Mouse (Mus musculus) ovary, postnatal 14 days (tissue): Measurements from ENCODE around the gene Acot2.
"Not testable (repeated sequence)": the region's sequence is repeated elsewhere in the genome, so short reads cannot be mapped to it uniquely, and the experiment has no call there.

Experiments
- DNase-seq: peaks from one replicate; pipeline ENCODE4 v3.0.0; 2022; ENCODE audit warnings: low spot score

Gene Acot2

DNA sequence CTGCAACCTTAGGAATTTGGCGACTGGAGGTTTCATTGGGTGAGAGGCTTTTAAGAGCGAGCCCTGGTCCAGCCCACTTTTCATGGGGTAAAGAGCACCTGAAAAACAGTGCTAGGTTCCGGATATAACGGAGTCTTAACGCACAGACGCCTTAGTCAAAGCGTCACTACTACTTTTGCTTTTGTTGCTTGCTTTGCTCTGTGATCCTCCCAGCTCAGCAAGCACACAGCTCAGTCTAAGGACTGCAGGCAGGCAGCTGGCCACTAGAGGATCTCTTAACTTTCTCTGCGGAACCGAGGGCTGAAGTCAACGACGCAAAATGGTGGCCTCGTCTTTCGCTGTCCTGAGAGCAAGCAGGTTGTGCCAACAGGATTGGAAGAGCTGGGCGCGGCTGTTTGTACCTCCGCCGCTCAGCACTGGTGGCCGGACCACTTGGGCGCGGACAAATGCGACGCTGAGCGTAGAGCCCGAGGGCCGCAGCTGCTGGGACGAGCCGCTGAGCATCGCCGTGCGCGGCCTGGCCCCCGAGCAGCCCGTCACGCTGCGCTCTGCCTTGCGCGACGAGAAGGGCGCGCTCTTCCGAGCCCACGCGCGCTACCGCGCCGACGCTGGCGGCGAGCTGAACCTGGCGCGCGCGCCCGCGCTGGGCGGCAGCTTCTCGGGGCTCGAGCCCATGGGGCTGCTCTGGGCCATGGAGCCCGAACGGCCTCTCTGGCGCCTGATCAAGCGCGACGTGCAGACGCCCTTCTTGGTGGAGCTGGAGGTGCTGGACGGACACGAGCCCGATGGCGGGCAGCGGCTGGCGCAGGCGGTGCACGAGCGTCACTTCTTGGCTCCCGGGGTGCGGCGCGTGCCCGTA, at the start of gene Acot2:
Gene Acot2, plus strand, starts transcription at position 279 of the 859 bp plus-strand sequence.
- peak; percentile 65 for DNase-seq

DNA sequence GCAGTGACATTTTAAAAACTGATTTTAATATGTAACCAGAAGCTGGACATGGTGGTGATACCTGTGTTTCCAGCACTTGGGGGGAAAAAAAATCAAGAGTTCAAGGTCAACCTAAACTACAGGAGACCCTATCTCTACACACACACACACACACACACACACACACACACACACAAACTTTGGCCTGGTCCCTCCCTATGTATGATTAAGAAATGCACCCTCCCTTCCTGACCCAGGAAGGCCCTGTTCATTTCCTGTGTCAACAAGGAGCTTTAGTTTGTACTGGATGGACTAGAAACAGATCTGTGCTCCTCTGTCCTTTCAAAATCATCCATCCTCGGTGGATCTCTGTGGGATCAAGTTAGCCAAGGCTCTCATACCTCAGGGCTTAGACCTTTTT, 49.1 kb upstream of the Acot2 start:
- DNase-seq = not testable (repeated sequence)

DNA sequence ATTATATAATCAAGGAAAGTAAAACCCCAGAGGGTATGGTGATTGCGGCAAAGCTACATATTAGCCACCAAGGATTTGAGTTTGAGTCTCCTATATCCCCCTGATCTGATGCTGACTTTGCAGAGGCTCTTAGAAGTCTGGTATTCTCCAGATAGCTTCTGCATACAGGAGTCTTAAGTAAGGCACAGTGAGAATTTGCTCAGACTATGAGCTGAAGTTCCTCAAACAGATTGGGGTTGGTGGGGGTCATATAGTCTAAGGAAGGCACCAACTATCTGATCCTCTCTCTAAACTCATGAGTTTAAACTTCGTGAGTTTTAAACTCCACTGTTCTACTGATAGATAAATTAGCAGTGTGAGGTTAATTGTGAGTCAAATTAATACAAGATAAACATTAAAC, 48.3 kb upstream of the Acot2 start:
- no peak for DNase-seq

DNA sequence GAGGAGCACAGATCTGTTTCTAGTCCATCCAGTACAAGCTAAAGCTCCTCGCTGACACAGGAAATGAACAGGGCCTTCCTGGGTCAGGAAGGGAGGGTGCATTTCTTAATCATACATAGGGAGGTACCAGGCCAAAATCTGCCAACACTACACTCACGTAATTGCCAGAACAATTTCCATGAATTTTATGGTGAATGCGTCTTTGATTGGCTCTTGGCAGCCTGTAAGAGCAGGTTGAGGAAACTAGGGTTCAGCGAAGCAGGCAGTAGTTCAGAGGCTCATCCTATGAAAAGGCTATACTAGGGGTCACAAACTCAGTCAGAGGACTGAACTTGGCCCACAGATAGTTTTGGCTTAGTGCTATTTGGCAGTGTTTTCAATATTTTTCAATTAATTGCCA, 47.6 kb upstream of the Acot2 start:
- no peak for DNase-seq

DNA sequence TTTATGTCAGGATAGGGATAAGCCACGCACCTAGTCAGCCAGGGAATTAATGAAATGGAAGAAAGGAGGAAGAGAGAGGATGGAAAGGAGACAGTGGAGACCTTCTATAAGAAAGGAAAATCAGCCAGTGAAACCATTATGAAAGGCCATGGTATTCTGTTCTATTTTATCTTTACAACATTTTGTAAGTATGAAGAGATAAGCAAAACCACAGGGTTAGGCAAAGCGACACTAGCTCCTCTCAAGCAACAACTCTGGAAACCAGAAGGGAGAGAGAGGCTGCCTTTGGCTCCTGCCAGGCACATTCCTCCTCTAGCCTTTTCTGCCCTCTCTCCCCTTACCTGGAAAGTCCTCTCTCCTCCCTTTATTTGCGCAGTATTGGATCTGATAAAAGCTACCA, 45.7 kb upstream of the Acot2 start:
- DNase-seq = no peak

DNA sequence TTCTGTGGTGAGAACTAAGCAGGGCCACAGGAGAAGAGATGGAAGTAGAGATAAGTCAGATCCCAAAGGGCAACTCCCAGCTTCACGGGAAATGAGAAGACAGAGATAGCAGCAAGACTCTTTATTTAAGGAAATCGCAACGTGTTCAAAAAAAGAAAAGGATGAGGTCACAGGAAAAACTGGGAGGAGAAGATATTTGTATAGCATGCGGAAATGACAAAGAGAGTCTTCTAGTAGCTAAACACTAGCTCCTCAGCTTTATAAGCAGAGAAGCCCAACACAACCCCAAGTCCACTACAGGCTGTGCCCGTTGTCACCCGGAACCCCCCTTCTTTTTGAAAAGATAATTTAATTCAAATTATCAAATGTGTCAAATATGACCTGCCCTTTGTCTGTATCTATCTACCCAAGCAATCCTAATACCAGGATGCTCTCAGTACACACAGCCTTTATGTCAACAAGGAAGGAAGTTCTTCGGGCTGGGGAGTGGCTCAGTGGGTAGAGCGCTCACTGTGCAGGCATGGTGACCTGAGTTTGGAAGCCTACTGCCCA, 40.3 kb upstream of the Acot2 start:
- no peak for DNase-seq

DNA sequence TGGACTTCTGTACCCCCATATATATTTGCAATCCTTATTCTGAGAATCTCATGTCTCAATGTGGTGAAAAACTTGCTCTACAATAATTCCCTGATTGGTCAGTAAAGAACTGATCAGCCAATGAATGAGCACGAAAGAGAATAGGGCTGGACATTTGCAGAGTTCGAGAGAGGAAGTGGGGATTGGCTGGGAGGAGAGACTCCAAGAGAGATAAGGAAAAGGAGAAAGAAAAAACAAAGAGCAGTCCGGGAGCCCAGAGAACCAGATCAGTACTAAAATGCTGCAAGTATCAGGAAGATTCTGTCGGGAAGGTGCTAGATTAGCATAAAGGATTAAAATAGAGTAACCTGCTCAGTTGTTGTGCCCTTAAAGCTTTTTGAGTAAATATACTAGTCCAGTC, 38.6 kb upstream of the Acot2 start:
- DNase-seq = no peak

DNA sequence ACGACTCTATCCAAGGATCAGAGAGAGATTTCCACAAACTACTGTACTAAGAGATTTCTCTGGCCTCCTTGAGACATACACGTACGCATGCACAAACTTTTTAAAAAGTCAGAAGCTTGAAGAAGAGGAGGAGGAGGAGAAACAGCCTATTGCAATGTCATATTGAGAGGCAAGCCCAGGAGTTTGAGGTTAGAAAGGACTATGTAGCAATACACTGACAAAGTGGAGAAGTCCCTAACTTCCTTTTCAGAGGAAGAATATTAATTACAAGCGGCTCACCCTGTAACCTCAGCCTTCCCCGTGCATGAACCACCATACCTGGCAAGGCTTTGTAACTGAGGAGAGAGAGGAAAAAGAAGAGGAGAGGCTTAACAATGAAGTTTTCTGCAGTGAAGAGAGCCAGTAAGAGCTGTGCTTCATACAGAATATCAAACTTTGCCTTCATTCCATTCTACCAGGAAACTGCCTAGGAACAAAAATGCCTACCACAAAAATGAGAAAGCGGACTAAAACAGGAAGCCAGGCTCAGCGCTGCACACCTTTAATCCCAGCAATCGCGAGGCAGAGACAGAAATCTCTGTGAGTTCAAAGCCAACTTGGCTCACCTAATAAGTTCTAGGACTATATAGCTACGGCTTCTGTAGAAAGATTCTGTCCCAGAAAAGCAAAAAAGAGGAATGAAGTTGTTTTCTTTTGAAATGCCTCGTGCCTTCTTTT, 37.7 kb upstream of the Acot2 start:
- no peak for DNase-seq

DNA sequence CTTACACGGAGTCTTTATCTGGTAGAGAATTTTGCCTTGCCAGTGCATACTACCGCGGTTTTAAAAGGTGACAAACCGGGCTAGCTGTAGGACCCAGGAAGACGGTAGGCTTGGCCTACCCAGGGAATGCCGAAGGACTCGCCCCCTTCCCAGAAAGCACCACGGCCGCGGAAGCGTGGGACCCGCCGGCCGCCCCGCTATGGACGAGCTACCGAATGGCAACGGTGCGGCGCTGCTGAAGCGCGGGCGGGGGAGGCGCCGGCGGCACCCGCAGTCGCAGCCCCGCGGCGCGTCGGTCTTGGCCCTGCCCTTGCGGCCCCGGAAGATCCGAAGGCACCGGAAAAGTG, 37.2 kb upstream of the Acot2 start, which contains the start of gene Riox1:
Gene Riox1, plus strand, starts transcription at position 116 of the 347 bp plus-strand sequence.
- DNase-seq = peak; percentile 72

DNA sequence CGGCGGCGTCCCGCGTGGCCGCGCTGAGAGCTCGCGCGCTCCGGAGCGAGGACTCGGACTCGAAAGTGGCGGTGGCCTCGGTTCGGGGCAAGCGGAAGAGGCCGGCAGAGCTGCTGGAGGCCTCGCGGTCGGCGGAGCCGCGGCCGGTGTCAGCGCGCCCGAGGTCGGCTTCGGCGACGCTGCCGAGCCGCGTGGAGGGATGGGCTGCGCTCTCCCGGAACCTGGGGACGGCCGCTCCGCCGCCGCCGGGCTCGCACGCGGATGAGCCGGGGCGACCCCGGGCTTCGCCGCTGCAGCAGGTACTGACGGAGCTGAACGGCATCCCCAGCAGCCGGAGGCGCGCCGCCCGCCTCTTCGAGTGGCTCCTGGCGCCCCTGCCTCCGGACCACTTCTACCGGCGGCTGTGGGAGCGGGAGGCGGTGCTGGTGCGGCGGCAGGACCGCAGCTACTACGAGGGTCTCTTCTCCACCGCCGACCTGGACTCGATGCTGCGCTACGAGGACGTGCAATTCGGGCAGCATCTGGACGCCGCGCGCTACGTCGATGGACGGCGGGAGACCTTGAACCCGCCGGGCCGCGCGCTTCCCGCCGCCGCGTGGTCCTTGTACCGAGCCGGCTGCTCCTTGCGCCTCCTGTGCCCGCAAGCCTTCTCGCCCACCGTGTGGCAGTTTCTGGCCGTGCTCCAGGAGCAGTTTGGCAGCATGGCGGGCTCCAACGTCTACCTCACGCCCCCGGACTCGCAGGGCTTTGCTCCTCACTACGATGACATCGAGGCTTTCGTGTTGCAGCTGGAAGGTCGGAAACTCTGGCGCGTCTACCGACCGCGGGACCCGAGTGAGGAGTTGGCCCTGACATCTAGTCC, 36.6 kb upstream of the Acot2 start:
- DNase-seq = peak; percentile 30

DNA sequence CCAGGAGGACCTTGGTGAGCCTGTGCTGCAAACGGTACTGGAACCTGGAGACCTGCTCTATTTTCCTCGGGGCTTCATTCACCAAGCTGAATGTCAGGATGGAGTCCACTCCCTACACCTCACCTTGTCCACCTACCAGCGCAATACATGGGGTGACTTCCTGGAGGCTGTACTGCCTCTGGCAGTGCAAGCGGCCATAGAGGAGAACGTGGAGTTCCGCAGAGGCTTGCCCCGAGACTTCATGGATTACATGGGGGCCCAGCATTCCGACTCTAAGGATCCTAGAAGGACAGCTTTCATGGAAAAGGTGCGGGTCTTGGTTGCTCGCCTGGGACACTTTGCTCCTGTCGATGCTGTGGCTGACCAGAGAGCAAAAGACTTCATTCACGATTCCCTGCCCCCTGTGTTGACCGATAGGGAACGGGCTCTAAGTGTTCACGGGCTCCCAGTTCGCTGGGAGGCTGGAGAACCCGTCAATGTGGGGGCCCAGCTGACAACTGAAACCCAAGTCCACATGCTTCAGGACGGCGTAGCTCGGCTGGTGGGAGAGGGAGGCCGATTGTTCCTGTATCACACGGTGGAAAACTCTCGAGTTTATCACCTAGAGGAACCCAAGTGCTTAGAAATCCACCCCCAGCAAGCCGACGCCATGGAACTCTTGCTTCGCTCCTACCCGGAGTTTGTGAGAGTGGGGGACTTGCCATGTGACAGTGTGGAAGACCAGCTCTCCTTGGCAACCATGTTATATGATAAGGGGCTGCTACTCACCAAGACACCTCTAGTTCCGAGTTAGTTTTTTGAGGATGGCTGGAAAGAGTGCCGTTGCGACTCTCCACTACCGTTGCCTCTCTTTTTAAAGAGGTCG, 35.7 kb upstream of the Acot2 start:
- no peak for DNase-seq

DNA sequence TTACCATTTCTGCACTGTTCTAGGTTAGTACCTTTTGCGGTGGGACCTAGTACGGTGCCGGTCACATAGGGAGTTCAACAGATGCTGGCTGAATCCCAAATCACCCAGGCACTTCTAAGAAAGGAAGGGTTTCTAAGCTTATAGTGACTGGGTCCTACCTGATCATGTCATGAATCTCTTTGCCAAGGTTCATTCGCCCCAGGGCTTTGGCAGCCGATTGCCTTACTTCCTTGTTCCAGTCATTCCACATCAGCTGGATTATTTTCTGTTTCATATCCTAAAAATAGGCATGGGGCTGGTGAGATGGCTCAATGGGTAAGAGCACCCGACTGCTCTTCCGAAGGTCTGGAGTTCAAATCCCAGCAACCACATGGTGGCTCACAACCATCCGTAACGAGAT, 29.4 kb upstream of the Acot2 start:
- no peak for DNase-seq

DNA sequence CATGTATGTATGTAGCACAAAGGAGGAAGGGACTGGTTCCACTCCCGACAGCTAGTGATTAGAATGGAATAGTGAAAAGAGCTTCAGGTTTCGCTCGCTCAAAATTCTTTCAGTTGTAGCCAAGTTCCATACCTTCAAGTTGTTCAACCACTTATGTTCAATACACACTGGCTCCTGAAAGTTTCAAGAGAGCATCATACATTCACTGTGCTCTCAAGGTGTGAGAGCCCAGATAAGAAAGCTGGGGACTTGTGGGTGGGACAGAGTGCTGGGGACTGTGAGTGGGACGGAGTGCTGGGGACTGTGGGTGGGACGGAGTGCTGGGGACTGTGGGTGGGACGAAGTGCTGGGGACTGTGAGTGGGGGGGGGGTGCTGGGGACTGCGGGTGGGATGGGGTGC, 22.4 kb upstream of the Acot2 start:
- DNase-seq = no peak

DNA sequence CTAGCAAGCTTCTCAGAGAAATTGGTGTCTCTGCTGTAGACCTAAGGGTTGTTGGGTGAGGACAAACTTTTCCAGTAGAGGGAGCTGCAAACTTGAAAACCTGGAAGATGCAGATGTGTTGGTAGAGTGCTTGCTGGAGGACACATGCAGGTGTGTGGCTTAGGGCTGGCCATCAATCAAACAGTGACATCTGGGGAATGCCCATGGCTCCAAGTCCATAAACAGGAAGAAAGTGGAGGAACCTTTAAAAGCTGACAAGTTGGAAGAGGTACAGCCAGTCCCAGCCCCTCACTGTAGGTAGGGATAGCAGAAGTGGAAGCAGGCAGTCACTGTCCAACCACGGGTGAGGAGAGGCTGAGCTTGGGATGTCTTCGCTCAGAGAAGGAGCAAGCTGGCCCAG, 15.5 kb upstream of the Acot2 start:
- DNase-seq = peak; percentile 31

DNA sequence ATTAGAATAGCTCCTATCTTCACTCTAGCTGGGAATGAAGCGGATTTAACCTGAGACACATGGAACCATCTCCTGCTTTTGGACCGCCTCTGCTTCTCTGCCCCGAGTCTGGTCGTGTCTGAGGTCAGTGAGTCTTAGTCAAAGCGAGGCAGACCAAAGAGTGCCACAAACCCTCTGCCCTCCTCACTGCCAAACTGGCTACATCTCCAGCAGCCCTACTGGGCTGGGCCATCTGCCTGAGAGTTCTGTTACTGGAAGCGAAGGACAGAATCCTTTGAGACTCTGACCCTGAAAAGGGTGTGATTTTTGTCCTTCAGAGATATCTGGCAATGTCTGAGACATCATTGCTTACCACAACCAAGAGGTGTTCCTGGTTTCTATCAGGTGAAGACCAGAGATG, 8.8 kb upstream of the Acot2 start:
- DNase-seq = no peak

DNA sequence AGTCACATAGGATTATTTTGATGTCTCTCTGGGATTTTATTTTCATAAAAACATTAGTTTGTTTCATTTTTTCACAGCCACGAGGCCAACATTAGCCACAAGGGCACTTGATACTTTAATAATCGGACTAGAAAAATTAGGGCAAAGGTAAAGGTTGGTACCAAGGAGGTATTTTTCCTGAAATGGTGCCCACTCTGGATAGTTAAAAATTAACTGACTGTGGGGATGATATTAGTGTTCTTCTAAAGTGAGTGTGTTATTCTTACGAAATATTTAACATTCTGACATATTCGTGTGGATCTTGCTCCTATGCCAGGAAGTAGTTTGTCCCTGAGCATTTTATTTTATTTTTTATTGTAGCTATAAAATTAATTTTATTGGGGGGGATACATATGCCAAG, 6.0 kb upstream of the Acot2 start:
- DNase-seq = no peak

DNA sequence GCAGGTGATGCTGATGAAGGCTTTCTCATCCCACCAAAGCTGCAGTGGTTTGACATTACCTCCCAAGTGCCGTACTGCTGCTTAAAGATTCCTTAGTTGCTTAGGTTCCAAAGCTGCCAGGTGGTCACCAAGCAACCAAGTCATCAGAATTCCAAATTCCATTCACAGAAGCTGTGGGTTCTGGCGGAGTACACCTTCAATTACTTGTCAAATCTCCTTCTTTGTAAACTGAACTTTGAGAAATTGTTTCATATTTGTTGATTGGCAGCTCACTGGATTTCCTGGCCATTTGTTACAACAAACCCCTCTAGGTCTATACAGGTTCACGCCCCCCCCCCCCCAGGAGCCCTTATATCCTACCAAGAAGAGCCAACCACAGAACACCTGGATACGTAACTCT, 2.9 kb upstream of the Acot2 start, which contains the start of gene Heatr4:
Gene Heatr4, minus strand, starts transcription at position 101 of the 400 bp plus-strand sequence.
- DNase-seq = no peak

DNA sequence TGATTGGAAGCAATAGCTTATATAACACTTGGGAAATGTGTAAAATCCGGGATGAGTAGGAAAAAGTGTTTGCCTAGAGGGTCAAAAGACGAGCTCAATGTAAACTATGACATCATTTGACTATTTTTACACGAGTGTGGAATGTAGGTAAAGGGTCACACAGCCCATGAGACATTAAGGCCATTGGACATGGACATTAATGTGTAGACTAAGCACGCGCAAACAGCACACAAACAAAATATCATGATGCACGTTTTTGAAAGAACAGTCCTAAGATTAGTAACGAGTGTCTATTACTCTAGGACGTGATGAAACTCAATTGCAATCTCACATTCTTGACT, 449 bp upstream of the Acot2 start:
- no peak for DNase-seq

DNA sequence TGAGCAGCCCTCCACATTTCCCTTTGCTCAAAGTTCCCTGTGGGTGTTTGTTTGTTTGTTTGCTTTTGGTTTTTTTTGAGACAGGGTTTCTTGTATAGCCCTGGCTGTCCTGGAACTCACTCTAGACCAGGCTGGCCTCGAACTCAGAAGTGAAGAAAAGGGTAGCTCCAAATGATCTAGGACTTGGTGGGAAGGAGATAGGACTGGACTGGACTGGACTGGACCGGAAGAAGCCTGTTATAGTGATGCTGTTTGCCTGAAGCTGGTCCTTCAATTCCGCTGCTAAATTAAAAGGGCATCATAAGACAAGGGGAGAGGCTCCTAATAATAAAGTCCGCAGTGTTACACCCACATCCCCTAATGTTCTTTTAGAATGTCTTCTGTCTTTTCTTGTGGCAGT, 822 bp downstream of the Acot2 start:
- no peak for DNase-seq

DNA sequence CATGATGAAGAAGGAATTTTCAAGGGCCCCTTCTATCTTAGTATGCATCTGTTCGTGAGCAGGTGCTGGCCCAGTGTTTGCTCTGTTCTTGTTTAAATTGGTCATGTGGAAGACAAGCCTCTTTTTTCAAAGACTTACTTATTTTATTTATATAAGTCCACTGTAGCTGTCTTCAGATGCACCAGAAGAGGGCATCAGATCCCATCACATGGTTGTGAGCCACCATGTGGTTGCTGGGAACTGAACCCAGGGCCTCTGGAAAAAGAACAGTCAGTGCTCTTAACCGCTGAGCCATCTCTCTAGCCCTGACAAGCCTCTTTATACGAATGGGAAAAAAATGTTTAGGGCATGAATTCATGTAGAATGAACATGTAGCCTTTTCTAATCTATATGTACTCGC, 1.7 kb downstream of the Acot2 start:
- DNase-seq = no peak

DNA sequence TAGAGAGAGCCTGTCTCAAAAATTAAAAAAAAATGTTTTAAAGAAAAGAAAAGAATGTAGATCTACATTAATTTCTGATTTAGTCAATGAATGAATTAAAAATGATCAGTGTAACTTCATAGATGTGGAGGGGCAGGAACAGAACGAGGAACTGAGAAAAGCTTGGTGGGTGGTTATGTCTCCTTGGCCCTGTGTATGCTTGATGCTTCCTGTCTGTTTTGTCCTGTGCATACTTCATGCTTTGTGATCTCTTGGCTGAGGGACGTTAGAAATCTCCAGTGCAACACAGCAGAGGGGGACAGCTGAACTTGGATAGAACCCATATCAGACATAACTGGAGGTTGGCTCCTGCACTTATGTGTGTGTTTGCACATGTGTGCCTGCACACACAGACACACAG, 9.6 kb downstream of the Acot2 start:
- DNase-seq = no peak
